Mouse (Mus musculus): Measurements from ENCODE around the gene Pdcd5. TPM values are rescaled to one million over a fixed set of nuclear protein-coding genes. Genes with fewer than 3 reads are reported as not detected.

The Pdcd5 gene
- 100 to 1,000 TPM; 112 to 114 TPM for total RNA-seq (2021)
- long read RNA-seq, experiment 1, transcript Pdcd5-207 (2 exons, 602 nt) = minor isoform, 10 of 143 reads
- long read RNA-seq, experiment 1, transcript Pdcd5-201 (6 exons, 684 nt) = major isoform, 123 of 143 reads
- long read RNA-seq, experiment 1, partial matches to known transcripts = 8 of 143 reads
- long read RNA-seq, experiment 1, other reads (novel, unspliced or antisense) = 1 of 143 reads
- long read RNA-seq, experiment 2, transcript Pdcd5-207 (2 exons, 602 nt) = minor isoform, 6 of 100 reads
- long read RNA-seq, experiment 2, transcript Pdcd5-201 (6 exons, 684 nt) = major isoform, 83 of 100 reads
- long read RNA-seq, experiment 2, partial matches to known transcripts = 8 of 100 reads
- long read RNA-seq, experiment 2, other reads (novel, unspliced or antisense) = 2 of 100 reads

- peak; percentile 97 to 99 for DNase-seq
Observed at GRCm38 (mm10) chr7:35647101-35647698, at the start of gene Pdcd5. TSS of gene Pdcd5 (minus strand) at chr7:35647521.

DNA sequence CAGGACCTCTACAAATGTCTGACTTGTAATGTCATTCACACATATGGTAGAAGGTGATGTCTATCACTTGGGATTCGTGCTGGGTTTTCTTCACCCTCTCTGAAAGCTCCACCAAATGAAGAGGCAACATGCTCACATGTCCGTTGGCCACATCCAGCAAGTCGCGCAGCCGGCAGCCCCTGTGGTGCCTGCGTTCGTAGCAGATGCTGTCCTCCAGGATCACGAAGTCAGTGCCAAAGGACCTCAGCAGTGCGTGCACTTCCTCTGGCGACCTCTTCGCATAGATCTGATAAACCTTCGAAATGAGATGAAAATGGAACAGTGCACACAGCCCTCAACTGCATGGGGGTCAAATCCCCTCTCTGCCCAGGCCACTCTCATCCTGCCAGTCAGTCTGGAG is 45.3 kb upstream of the Pdcd5 start:
- no peak for DNase-seq

GRCm38 (mm10) chr7:35692117-35692516 is 44.8 kb upstream of the Pdcd5 start:
- no peak for DNase-seq

DNA sequence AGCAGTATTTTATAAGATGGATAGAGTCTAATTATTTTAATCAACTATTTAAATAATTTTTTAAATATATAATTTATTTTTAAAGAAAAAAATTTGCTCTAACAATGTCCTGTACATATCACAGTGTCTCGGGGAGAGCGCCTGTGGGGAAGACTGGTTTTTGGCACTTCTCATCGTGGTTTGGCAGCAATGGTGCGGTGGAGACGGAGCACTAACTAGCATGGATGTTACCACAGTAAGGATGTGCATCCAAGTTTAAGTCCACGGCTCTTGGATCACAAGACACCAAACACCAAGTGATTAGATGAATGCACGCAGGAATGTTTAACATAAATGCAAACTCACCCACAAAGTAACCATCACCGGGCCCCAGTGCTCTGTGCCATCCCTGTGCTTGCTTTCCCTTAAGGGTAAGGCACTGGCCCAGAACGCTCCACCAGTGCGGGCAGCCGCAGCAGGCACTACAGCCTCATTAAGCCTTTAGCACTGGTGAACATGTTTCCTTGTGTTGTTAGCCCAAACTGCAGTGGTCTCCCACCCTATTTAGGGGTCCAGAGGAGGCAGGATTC is 41.5 kb upstream of the Pdcd5 start:
- no peak for DNase-seq

GRCm38 (mm10) chr7:35688276-35688675 is 41.0 kb upstream of the Pdcd5 start:
- no peak for DNase-seq

- DNase-seq = peak; percentile 57 to 59
Observed at GRCm38 (mm10) chr7:35687229-35687628, 39.9 kb upstream of the Pdcd5 start.

GRCm38 (mm10) chr7:35686756-35687155 is 39.4 kb upstream of the Pdcd5 start:
- DNase-seq = peak; percentile 47 to 81

GRCm38 (mm10) chr7:35686216-35686615 is 38.9 kb upstream of the Pdcd5 start:
- DNase-seq = peak; percentile 7 to 18

GRCm38 (mm10) chr7:35683409-35684122 is 36.2 kb upstream of the Pdcd5 start:
- no peak for DNase-seq

DNA sequence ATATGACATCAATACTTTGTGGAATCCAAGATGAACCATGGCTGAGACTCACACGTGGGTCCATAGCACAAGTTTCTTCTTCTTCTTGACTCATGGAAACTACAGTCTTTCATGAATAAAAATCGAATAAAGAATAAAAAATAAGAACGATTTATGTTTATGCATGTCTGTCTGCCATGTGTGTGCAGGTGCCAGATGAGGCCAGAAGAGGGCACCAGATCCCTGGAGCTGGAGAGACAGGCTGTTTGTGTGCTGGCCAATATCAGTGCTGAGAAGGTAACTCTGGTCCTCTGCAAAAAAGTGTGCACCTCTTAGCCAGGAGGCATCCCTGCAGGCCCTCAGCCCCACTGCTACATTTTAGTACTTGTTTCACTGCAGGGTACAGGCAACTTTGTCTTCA is 34.2 kb upstream of the Pdcd5 start:
- DNase-seq = no peak

DNA sequence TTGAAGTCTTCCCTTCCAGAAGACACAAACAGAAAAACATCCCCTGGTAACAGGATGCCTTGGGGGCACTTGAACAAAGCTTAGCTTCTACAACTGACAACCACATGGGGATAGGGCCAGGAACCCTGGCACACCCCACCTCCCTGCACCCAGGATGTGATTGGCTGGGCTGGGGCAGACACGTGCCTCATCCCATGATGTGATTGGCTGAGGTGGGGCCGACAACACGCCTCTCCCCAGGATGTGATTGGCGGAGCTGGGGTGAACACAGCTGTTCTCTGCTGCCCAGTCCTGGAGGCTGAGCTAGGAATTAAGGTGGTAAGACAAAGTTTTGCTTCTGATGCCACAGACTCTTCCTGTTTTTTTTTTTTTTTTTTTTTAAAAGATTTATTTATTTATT is 31.7 kb upstream of the Pdcd5 start:
- no peak for DNase-seq

- DNase-seq = no peak
Observed at GRCm38 (mm10) chr7:35668066-35669041, 21.0 kb upstream of the Pdcd5 start.

DNA sequence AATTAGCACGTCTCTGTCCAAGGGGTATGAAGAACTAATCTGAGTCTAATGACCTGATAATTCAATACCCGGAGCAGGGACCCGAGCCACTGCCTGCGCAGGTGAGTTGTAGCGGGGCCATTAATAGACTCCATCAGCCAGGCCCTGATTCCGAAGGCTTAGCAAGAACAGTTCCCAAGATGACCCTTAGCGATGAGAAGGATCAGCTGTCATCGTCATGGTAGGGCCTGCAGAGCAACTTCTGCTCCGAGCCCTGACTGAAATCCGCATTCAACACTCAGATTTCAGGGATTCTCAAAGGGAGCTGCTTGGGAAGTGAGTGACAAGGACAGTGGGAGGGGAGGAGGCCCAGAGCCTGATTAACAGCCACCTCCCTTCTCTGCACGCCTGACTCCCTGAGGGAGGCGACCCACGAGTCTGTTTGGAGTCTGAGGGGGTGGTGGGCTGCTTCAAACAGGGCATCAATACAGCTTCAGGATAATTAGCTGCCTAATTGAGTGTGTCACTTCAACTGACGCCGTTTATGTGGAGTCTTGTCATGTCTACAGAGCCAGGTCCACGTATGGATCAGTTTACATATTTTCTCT is 16.6 kb upstream of the Pdcd5 start:
- DNase-seq = no peak

GRCm38 (mm10) chr7:35659173-35659572 is 11.9 kb upstream of the Pdcd5 start:
- DNase-seq = peak in 1 of 2 experiments; percentile 45

- no peak for DNase-seq
Observed at GRCm38 (mm10) chr7:35657829-35658228, 10.5 kb upstream of the Pdcd5 start.

DNA sequence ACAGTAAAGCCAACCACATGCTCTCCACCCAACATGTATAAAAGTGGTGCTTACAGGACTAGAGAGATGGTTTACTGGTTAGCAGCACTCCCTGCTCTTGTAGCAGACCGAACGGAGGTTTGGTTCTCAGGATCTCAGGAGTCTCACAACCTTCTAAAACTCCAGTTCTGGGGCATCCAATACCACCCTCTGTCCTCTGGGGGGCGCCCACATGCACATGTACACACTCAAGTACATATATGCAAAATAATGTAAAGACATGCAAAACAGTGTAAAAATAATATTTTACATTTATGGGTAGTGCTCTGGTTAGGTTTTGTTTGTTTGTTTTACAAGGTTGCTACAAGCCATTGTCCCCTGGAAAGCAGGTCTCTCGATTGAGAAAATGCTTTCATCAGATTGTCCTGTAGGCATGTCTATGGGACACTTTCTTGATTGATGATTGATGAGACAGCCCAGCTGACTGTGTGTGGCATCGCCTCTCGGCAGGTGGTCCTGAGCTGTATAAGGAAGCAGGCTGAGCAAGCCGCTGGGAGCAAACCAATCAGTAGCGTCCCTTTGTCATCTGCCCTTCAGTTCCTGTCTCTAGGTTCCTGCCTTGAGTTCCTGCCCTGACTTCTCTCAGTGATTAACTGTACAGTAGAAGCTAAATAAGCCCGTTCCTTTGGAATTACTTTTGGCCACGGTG is 4.4 kb upstream of the Pdcd5 start:
- DNase-seq = no peak

DNA sequence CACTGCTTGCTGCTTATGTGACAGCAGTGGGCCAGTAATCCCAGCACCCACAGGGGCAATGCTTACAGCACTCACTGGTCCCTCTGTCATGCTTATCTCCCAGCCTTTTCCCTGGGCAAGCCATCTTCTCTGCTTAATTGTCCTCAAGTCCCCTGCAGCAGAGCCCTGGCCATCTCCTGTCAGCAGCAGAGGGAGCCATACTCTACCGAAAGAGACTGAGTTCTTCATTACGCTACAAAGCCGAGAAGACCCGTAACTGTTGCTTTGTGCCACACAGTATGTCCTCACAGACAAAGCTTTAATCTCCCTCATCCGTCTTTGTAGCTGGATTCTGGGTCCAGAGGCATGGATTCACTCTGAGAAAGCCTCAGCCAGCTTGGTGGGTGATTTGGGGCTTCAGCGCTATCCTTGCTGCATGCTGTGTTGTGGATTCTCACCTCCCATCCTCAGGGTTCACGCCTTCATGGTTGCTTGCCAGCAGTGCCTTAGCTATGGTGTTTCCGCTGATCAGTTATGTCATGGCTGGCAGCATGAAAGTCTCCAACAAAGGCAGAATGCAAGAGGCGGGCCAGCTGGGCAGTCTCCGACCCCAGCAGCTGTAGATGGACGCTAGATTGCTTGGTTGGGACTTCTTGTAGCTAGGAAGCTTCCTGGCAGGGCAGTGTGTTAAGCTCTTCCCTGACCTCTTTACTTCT is 3.5 kb upstream of the Pdcd5 start:
- DNase-seq = no peak

GRCm38 (mm10) chr7:35649071-35649470 is 1.8 kb upstream of the Pdcd5 start:
- peak; percentile 28 to 35 for DNase-seq

DNA sequence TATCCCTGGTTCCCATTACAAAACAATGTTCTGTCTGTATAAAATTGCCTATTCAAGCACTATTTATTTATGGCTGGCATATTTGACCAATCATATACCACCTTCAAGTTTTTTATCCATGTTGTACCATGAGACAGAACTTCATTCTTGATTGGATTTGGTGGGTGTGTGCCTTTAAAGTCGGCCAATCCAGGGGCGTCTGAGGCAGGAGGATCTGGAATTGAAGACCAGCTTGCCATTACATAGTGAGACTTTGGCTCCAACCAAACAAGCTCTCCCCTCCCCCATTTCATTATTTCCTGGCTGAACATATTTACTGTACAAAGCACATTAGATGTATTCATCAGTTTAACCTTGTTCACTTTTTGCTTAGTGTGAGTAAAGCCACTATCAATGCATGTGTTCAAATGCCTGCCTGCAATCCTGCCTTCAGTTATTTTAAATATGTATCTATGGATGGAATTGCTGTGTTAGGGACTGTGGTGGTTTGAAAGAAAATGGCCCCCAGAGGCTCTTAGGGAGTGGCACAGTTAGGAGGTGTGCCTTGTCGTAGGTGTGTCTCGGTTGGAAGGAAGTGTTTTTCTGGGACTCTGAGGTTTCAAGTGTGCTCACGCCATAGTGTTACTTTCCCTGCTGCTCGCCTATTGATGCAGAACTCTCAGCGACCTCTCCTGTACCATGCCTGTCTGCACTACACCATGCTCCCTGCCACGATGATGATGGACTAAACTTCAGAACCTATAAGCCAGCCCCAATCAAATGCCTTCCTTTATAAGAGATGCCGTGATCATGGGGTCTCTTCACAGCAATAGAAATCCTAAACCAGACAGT is 1.1 kb upstream of the Pdcd5 start:
- DNase-seq = no peak
